Mouse (Mus musculus): ENCODE data around the gene Gm9945. TPM values are rescaled to one million over a fixed set of nuclear protein-coding genes. Genes with fewer than 3 reads are reported as not detected.
A peak's percentile ranks its signal among the peaks of the same experiment; 100 is the strongest.

Gene Gm9945
- polyA plus RNA-seq, 1 experiment = not detected

DNA sequence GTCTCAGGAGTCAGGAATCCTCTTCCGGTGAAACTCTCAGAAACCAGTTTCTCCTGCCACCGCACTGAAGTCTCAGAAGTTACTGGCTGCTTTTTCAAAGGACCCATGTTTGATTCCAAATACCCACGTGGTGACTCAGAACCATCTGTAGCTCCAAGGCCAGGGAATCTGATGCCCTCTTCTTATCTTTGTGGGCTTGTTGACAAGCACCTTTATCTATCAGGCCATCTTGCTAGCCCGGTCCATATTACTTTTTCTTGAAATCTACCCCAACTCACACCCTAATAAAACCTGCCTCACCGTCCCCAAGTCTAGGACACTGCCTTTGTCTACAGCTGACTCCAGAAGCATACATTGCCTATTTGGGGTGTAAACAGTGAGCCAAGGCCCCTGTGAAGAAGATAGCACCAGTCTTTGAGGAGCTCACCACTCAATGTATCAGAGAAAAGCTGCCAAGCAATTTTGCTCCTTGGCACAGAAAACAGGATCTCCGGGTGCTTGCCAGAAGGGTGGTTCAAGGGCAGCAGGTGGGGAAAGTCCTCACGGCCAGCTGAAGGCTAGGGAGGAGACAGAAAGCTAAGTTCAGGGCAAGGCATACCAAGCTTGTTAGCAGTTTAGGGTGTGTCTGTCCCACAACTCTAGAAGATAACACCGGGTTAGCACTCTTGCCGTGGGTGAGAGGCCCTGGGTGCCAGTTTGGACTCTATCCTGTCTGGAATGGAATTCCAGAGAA lies 3.4 kb downstream of the Gm9945 start:
- Histone ChIP-seq H3K36me3 (ENCODE audit: control insufficient read depth, insufficient read depth, low read length, poor library complexity, severe bottlenecking) (no peaks in the 10 kb centered on the region), H3K4me3 (ENCODE audit: low read depth, low read length) (no peak overlapping the region), H3K27ac (ENCODE audit: insufficient read depth, low read length) (no peak overlapping the region), H3K9me3 (replicated peaks; ENCODE audit: control insufficient read depth, insufficient read depth, low read length, poor library complexity, severe bottlenecking) (no peaks in the 10 kb centered on the region), H3K9ac (ENCODE audit: low read depth, poor library complexity, severe bottlenecking) (no peak overlapping the region), H3K4me1 (ENCODE audit: control insufficient read depth, insufficient read depth, low read length) (no peaks in the 10 kb centered on the region), H3K27me3 (ENCODE audit: control insufficient read depth, insufficient read depth, low read length, poor library complexity, severe bottlenecking) (no peaks in the 10 kb centered on the region; the same call in 1 of the 2 replicates)
- no peak for TF ChIP-seq CTCF (IDR thresholded peaks at IDR 0.05; ENCODE audit: low read depth, low read length)
- TF ChIP-seq EP300 (IDR thresholded peaks at IDR 0.05; ENCODE audit: insufficient read depth, low read depth, low read length) = no peak
- TF ChIP-seq POLR2A (IDR thresholded peaks at IDR 0.05; ENCODE audit: insufficient read depth, low read length) = no peak

DNA sequence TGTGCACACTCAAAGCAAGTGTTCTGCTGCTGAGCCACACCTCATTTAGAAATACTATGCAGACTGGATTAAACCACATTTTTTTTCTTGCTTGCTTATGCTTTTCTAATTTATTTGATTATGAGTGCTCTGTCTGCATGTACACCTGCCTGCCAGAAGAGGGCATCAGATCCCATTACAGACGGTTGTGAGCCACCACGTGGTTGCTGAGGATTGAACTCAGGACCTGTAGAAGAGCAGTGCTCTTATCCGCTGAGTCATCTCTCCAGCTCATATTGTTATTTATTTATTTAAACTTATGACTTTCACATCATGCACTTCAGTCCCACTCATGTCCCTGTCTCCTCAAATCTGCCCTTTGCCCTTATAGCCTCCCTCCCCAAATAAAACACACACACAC lies 5.8 kb downstream of the Gm9945 start:
- Histone ChIP-seq H3K4me3 (ENCODE audit: low read depth, low read length) (no peak overlapping the region), H3K9ac (ENCODE audit: low read depth, poor library complexity, severe bottlenecking) (no peak overlapping the region), H3K27me3 (ENCODE audit: control insufficient read depth, insufficient read depth, low read length, poor library complexity, severe bottlenecking) (no peaks in the 10 kb centered on the region), H3K27ac (ENCODE audit: insufficient read depth, low read length) (no peak overlapping the region), H3K36me3 (ENCODE audit: control insufficient read depth, insufficient read depth, low read length, poor library complexity, severe bottlenecking) (no peaks in the 10 kb centered on the region), H3K4me1 (ENCODE audit: control insufficient read depth, insufficient read depth, low read length) (no peaks in the 10 kb centered on the region), H3K9me3 (replicated peaks; ENCODE audit: control insufficient read depth, insufficient read depth, low read length, poor library complexity, severe bottlenecking) (no peaks in the 10 kb centered on the region)
- TF ChIP-seq EP300 (IDR thresholded peaks at IDR 0.05; ENCODE audit: insufficient read depth, low read depth, low read length) (0 out of 2 replicates have a peak, but pooled peaks have one; percentile 10), CTCF (IDR thresholded peaks at IDR 0.05; ENCODE audit: low read depth, low read length) (peak; percentile 68), POLR2A (IDR thresholded peaks at IDR 0.05; ENCODE audit: insufficient read depth, low read length) (no peak)

DNA sequence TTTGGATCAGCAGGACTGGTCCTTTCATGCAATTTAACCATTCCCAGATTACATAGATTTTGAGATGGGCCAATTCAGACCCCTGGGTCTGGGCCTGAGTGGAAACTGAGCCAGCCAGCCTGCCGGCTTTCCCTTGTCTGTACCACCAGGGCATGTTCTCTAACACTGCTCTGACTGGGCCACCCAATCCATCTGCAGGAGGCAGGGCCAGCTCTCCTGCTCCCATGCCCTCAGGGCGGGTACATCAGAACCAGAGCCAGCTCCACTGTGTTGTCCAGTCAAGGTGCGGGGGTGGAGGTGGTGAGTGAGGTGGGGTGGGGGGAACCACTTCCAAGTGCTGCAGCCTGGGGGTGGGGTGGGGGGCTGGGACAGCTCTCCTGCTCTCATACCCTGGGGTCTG lies 6.4 kb downstream of the Gm9945 start:
- H3K4me3 ChIP-seq (ENCODE audit: low read depth, low read length) = peak overlapping the region; percentile 30; the same call in 1 of the 2 replicates
- no peaks in the 10 kb centered on the region for H3K27me3 ChIP-seq (ENCODE audit: control insufficient read depth, insufficient read depth, low read length, poor library complexity, severe bottlenecking)
- H3K9ac ChIP-seq (ENCODE audit: low read depth, poor library complexity, severe bottlenecking) = no peak overlapping the region
- no peak overlapping the region for H3K27ac ChIP-seq (ENCODE audit: insufficient read depth, low read length)
- TF ChIP-seq EP300 (IDR thresholded peaks at IDR 0.05; ENCODE audit: insufficient read depth, low read depth, low read length) (no peak), CTCF (IDR thresholded peaks at IDR 0.05; ENCODE audit: low read depth, low read length) (no peak), POLR2A (IDR thresholded peaks at IDR 0.05; ENCODE audit: insufficient read depth, low read length) (no peak)
- H3K36me3 ChIP-seq (ENCODE audit: control insufficient read depth, insufficient read depth, low read length, poor library complexity, severe bottlenecking) = no peaks in the 10 kb centered on the region
- H3K4me1 ChIP-seq (ENCODE audit: control insufficient read depth, insufficient read depth, low read length) = no peaks in the 10 kb centered on the region
- H3K9me3 ChIP-seq (replicated peaks; ENCODE audit: control insufficient read depth, insufficient read depth, low read length, poor library complexity, severe bottlenecking) = no peaks in the 10 kb centered on the region

DNA sequence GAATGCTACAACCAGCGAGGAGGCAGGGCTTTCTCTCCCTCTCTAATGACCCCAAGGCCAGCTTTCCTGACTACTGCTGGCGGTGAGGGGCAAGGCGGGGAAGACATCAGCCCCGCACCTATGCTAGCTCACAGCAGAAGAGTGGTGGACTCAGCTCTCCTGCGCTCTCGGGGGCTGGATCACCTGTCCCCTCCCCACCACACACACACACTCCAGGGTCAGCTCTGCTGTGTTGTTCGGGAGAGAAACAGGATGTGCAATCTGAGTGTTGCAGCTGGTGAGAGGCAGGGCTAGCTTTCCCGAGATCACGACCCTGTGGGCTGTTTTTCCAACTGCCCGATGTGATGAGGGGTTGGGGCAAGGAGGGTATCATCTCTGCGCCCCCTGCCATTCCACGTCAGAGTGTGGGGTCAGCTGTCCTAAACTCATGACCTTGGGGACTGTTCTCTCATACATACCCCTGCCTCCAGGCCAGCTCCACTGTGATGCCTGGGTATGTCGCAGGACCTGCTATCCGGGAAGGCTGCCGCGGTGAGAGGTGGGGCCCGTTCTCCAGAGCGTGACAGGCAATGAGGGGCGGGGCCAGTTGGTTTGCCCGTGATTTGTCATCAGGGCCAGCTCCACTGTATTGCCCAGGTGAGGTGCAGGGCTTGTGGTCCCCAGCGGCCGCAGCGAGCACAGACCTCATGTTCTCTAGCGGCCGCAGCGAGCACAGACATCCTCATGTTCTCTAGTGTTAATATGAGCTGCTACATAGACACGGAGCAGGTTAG lies 7.0 kb downstream of the Gm9945 start:
- H3K9me3 ChIP-seq (replicated peaks; ENCODE audit: control insufficient read depth, insufficient read depth, low read length, poor library complexity, severe bottlenecking) = no peaks in the 10 kb centered on the region
- no peak overlapping the region for H3K27ac ChIP-seq (ENCODE audit: insufficient read depth, low read length)
- no peaks in the 10 kb centered on the region for H3K36me3 ChIP-seq (ENCODE audit: control insufficient read depth, insufficient read depth, low read length, poor library complexity, severe bottlenecking)
- no peak overlapping the region for H3K9ac ChIP-seq (ENCODE audit: low read depth, poor library complexity, severe bottlenecking)
- no peaks in the 10 kb centered on the region for H3K27me3 ChIP-seq (ENCODE audit: control insufficient read depth, insufficient read depth, low read length, poor library complexity, severe bottlenecking)
- H3K4me1 ChIP-seq (ENCODE audit: control insufficient read depth, insufficient read depth, low read length) = no peaks in the 10 kb centered on the region
- no peak for TF ChIP-seq CTCF (IDR thresholded peaks at IDR 0.05; ENCODE audit: low read depth, low read length)
- TF ChIP-seq POLR2A (IDR thresholded peaks at IDR 0.05; ENCODE audit: insufficient read depth, low read length) = no peak
- TF ChIP-seq EP300 (IDR thresholded peaks at IDR 0.05; ENCODE audit: insufficient read depth, low read depth, low read length) = no peak
- peak overlapping the region; percentile 30 for H3K4me3 ChIP-seq (ENCODE audit: low read depth, low read length)

DNA sequence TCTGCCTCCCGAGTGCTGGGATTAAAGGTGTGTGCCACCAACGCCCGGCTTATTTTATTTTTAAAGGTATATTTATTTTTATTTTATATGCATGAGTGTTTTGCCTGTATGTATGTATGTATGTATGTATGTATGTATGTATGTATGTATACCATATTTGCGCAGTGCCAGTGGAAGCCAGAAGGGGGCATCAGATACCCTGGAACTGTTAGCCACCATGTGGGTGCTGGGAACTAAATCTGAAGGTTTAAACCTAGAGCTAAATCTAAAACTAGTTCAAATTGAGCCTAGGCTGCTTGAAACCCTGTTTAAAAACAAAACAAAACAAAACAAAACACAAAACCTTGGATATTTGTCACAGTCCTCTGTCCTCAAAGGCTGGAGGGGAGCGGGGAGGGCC lies 9.0 kb downstream of the Gm9945 start:
- H3K27ac ChIP-seq (ENCODE audit: insufficient read depth, low read length) = no peak overlapping the region
- no peaks in the 10 kb centered on the region for H3K36me3 ChIP-seq (ENCODE audit: control insufficient read depth, insufficient read depth, low read length, poor library complexity, severe bottlenecking)
- H3K27me3 ChIP-seq (ENCODE audit: control insufficient read depth, insufficient read depth, low read length, poor library complexity, severe bottlenecking) = no peaks in the 10 kb centered on the region
- H3K4me1 ChIP-seq (ENCODE audit: control insufficient read depth, insufficient read depth, low read length) = no peaks in the 10 kb centered on the region
- H3K4me3 ChIP-seq (ENCODE audit: low read depth, low read length) = no peak overlapping the region
- TF ChIP-seq EP300 (IDR thresholded peaks at IDR 0.05; ENCODE audit: insufficient read depth, low read depth, low read length) = no peak
- no peak for TF ChIP-seq POLR2A (IDR thresholded peaks at IDR 0.05; ENCODE audit: insufficient read depth, low read length)
- peak; percentile 31 for TF ChIP-seq CTCF (IDR thresholded peaks at IDR 0.05; ENCODE audit: low read depth, low read length)
- H3K9ac ChIP-seq (ENCODE audit: low read depth, poor library complexity, severe bottlenecking) = no peak overlapping the region
- no peaks in the 10 kb centered on the region for H3K9me3 ChIP-seq (replicated peaks; ENCODE audit: control insufficient read depth, insufficient read depth, low read length, poor library complexity, severe bottlenecking)

DNA sequence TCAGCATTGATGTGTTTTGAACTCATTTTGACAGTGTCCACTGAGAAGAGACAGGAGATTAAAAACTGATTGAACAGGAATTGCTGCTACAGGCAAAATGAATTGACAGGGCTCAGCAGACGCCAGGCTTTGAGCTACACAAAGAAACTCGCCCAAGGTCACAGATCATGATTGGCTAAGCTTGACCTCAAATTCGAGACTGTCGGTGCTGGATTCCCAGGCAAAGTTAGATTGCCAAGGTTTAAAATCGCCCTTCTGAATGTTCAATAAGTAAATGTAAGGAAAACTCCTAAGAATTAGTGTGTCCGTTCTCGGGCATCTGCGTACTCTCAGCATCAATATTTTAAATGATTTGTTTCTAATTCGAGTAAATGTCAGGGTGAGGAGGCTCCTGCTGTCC lies 9.5 kb downstream of the Gm9945 start:
- TF ChIP-seq EP300 (IDR thresholded peaks at IDR 0.05; ENCODE audit: insufficient read depth, low read depth, low read length) = no peak
- no peak for TF ChIP-seq CTCF (IDR thresholded peaks at IDR 0.05; ENCODE audit: low read depth, low read length)
- TF ChIP-seq POLR2A (IDR thresholded peaks at IDR 0.05; ENCODE audit: insufficient read depth, low read length) = no peak
- Histone ChIP-seq H3K9me3 (replicated peaks; ENCODE audit: control insufficient read depth, insufficient read depth, low read length, poor library complexity, severe bottlenecking) (no peaks in the 10 kb centered on the region), H3K27ac (ENCODE audit: insufficient read depth, low read length) (no peak overlapping the region), H3K27me3 (ENCODE audit: control insufficient read depth, insufficient read depth, low read length, poor library complexity, severe bottlenecking) (no peaks in the 10 kb centered on the region), H3K9ac (ENCODE audit: low read depth, poor library complexity, severe bottlenecking) (no peak overlapping the region), H3K4me3 (ENCODE audit: low read depth, low read length) (no peak overlapping the region), H3K36me3 (ENCODE audit: control insufficient read depth, insufficient read depth, low read length, poor library complexity, severe bottlenecking) (no peaks in the 10 kb centered on the region), H3K4me1 (ENCODE audit: control insufficient read depth, insufficient read depth, low read length) (no peaks in the 10 kb centered on the region)
